Mouse (Mus musculus): Measurements from ENCODE around the gene Sorcs3. TPM values are rescaled to one million over a fixed set of nuclear protein-coding genes. Genes with fewer than 3 reads are reported as not detected.

Sorcs3 gene
- polyA plus RNA-seq, 1 experiment from 2014 or later, result 0.28 TPM

- Histone ChIP-seq H3K36me3 (ENCODE audit: control insufficient read depth, insufficient read depth, low read length) (no peaks in the 10 kb centered on the region), H3K4me1 (ENCODE audit: control insufficient read depth, insufficient read depth, low read length) (no peaks in the 10 kb centered on the region), H3K27me3 (ENCODE audit: control insufficient read depth, insufficient read depth, low read length) (no peaks in the 10 kb centered on the region), H3K4me3 (ENCODE audit: low read depth, low read length) (no peak overlapping the region), H3K9me3 (ENCODE audit: control insufficient read depth, low read length) (no peaks in the 10 kb centered on the region), H3K27ac (replicated peaks; ENCODE audit: low read depth, low read length) (no peak overlapping the region), H3K4me2 (ENCODE audit: low read depth, severe bottlenecking) (no peak overlapping the region), H3K9ac (ENCODE audit: low read length) (no peak overlapping the region)
- no peak for DNase-seq (ENCODE audit: low spot score)
- no peak for ATAC-seq (ENCODE audit: insufficient number of reproducible peaks, low FRiP score, low TSS enrichment, low read depth)
- 87% methylated on average over 4 of the region's 4 CpGs for WGBS
Observed at GRCm38 (mm10) chr19:48429263-48429662, 223.4 kb downstream of the Sorcs3 start.

DNA sequence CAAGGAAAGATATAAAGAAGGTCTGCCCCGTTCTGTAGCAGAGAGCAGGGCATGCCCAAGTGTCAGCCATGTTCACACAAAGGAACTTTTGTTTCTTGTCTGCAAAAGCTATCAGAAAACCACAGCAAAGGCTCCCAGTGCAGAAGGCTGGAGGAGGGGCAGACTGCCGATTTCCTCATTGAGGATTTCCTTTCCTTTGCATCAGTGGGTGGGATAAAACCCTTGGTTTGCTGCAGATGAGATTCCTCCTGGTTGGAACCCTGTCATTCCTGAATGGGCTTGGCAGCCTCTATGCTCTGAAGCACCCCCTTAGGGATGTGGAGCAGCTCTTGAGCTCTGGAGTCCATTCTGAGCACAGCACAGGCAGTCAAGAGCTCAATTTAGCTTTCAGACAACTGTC, 223.9 kb downstream of the Sorcs3 start:
- no peaks in the 10 kb centered on the region for H3K27me3 ChIP-seq (ENCODE audit: control insufficient read depth, insufficient read depth, low read length)
- WGBS, result 34% methylated on average over 2 of the region's 2 CpGs
- H3K36me3 ChIP-seq (ENCODE audit: control insufficient read depth, insufficient read depth, low read length), result no peaks in the 10 kb centered on the region
- DNase-seq (ENCODE audit: low spot score), result peak; percentile 30
- no peaks in the 10 kb centered on the region for H3K9me3 ChIP-seq (ENCODE audit: control insufficient read depth, low read length)
- no peak overlapping the region for H3K4me2 ChIP-seq (ENCODE audit: low read depth, severe bottlenecking)
- no peak overlapping the region for H3K9ac ChIP-seq (ENCODE audit: low read length)
- no peak for ATAC-seq (ENCODE audit: insufficient number of reproducible peaks, low FRiP score, low TSS enrichment, low read depth)
- no peaks in the 10 kb centered on the region for H3K4me1 ChIP-seq (ENCODE audit: control insufficient read depth, insufficient read depth, low read length)
- H3K27ac ChIP-seq (replicated peaks; ENCODE audit: low read depth, low read length), result no peak overlapping the region
- no peak overlapping the region for H3K4me3 ChIP-seq (ENCODE audit: low read depth, low read length)

DNA sequence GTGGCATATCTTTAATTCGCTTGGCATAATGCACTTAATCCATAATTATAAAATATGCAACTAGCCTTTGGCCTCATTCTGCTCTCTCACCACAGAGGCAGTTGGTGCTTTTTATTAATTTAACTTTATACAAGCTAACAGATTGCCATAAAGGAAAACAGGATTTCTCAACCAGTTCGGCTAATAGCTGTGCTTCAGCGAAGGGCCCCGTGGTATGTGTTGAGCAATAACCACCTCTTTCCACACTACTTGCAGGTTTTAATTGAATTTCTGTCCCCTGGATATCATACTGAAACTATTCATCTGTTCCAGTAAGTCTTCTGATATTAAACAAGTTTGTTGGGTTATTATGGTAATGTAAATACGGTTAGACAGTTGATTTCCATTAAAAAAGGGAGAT, 224.5 kb downstream of the Sorcs3 start:
- Histone ChIP-seq H3K4me2 (ENCODE audit: low read depth, severe bottlenecking) (no peak overlapping the region), H3K9ac (ENCODE audit: low read length) (no peak overlapping the region), H3K36me3 (ENCODE audit: control insufficient read depth, insufficient read depth, low read length) (no peaks in the 10 kb centered on the region), H3K4me1 (ENCODE audit: control insufficient read depth, insufficient read depth, low read length) (no peaks in the 10 kb centered on the region), H3K27me3 (ENCODE audit: control insufficient read depth, insufficient read depth, low read length) (no peaks in the 10 kb centered on the region), H3K27ac (replicated peaks; ENCODE audit: low read depth, low read length) (no peak overlapping the region), H3K4me3 (ENCODE audit: low read depth, low read length) (no peak overlapping the region), H3K9me3 (ENCODE audit: control insufficient read depth, low read length) (no peaks in the 10 kb centered on the region)
- ATAC-seq (ENCODE audit: insufficient number of reproducible peaks, low FRiP score, low TSS enrichment, low read depth) (no peak), DNase-seq (ENCODE audit: low spot score) (no peak)
- WGBS, result 88% methylated on average over 5 of the region's 5 CpGs

DNA sequence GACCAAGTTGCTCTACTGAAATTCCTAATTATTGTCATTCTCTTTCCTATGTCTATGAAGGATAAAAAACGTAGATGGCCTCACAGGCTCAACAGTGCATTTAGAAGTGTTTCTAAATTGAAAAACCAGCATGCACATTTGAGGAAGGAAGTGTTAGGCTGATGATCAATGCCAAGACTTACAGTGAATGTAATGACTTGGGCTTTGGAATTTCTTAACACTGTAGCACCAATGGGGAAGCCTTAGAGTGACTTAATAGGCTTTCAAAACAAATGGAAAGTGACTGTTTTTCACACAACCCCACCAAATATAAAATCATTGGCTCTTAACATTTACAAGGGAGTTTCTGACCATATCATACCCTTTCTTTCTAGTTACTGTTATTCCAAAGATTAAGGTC, 232.6 kb downstream of the Sorcs3 start:
- ATAC-seq (ENCODE audit: insufficient number of reproducible peaks, low FRiP score, low TSS enrichment, low read depth) (no peak), DNase-seq (ENCODE audit: low spot score) (no peak)
- Histone ChIP-seq H3K27me3 (ENCODE audit: control insufficient read depth, insufficient read depth, low read length) (no peaks in the 10 kb centered on the region), H3K9ac (ENCODE audit: low read length) (no peak overlapping the region), H3K36me3 (ENCODE audit: control insufficient read depth, insufficient read depth, low read length) (no peaks in the 10 kb centered on the region), H3K4me1 (ENCODE audit: control insufficient read depth, insufficient read depth, low read length) (no peaks in the 10 kb centered on the region), H3K4me2 (ENCODE audit: low read depth, severe bottlenecking) (no peak overlapping the region), H3K4me3 (ENCODE audit: low read depth, low read length) (no peak overlapping the region), H3K27ac (replicated peaks; ENCODE audit: low read depth, low read length) (no peak overlapping the region), H3K9me3 (ENCODE audit: control insufficient read depth, low read length) (no peaks in the 10 kb centered on the region)
- 78% methylated on average over 1 of the region's 1 CpGs for WGBS

- no peak overlapping the region for H3K4me3 ChIP-seq (ENCODE audit: low read depth, low read length)
- no peak overlapping the region for H3K4me2 ChIP-seq (ENCODE audit: low read depth, severe bottlenecking)
- DNase-seq (ENCODE audit: low spot score), result no peak
- H3K9me3 ChIP-seq (ENCODE audit: control insufficient read depth, low read length), result no peaks in the 10 kb centered on the region
- no peak for ATAC-seq (ENCODE audit: insufficient number of reproducible peaks, low FRiP score, low TSS enrichment, low read depth)
- H3K27ac ChIP-seq (replicated peaks; ENCODE audit: low read depth, low read length), result no peak overlapping the region
- H3K9ac ChIP-seq (ENCODE audit: low read length), result no peak overlapping the region
- H3K27me3 ChIP-seq (ENCODE audit: control insufficient read depth, insufficient read depth, low read length), result no peaks in the 10 kb centered on the region
- no peaks in the 10 kb centered on the region for H3K4me1 ChIP-seq (ENCODE audit: control insufficient read depth, insufficient read depth, low read length)
- WGBS, result 91% methylated on average over 5 of the region's 5 CpGs
- H3K36me3 ChIP-seq (ENCODE audit: control insufficient read depth, insufficient read depth, low read length), result no peaks in the 10 kb centered on the region
Observed at GRCm38 (mm10) chr19:48461141-48461540, 255.3 kb downstream of the Sorcs3 start.

GRCm38 (mm10) chr19:48462426-48462825, 256.6 kb downstream of the Sorcs3 start:
- no peak for ATAC-seq (ENCODE audit: insufficient number of reproducible peaks, low FRiP score, low TSS enrichment, low read depth)
- Histone ChIP-seq H3K9ac (ENCODE audit: low read length) (no peak overlapping the region), H3K27me3 (ENCODE audit: control insufficient read depth, insufficient read depth, low read length) (no peaks in the 10 kb centered on the region), H3K36me3 (ENCODE audit: control insufficient read depth, insufficient read depth, low read length) (no peaks in the 10 kb centered on the region), H3K27ac (replicated peaks; ENCODE audit: low read depth, low read length) (no peak overlapping the region), H3K9me3 (ENCODE audit: control insufficient read depth, low read length) (no peaks in the 10 kb centered on the region), H3K4me3 (ENCODE audit: low read depth, low read length) (no peak overlapping the region), H3K4me1 (ENCODE audit: control insufficient read depth, insufficient read depth, low read length) (no peaks in the 10 kb centered on the region), H3K4me2 (ENCODE audit: low read depth, severe bottlenecking) (no peak overlapping the region)
- DNase-seq (ENCODE audit: low spot score), result no peak
- WGBS, result 91% methylated on average over 3 of the region's 3 CpGs

GRCm38 (mm10) chr19:48463494-48463893, 257.7 kb downstream of the Sorcs3 start:
- H3K4me2 ChIP-seq (ENCODE audit: low read depth, severe bottlenecking), result no peak overlapping the region
- DNase-seq (ENCODE audit: low spot score) (no peak), ATAC-seq (ENCODE audit: insufficient number of reproducible peaks, low FRiP score, low TSS enrichment, low read depth) (no peak)
- H3K4me1 ChIP-seq (ENCODE audit: control insufficient read depth, insufficient read depth, low read length), result no peaks in the 10 kb centered on the region
- H3K27ac ChIP-seq (replicated peaks; ENCODE audit: low read depth, low read length), result no peak overlapping the region
- no peak overlapping the region for H3K9ac ChIP-seq (ENCODE audit: low read length)
- no peaks in the 10 kb centered on the region for H3K27me3 ChIP-seq (ENCODE audit: control insufficient read depth, insufficient read depth, low read length)
- no peak overlapping the region for H3K4me3 ChIP-seq (ENCODE audit: low read depth, low read length)
- H3K36me3 ChIP-seq (ENCODE audit: control insufficient read depth, insufficient read depth, low read length), result no peaks in the 10 kb centered on the region
- H3K9me3 ChIP-seq (ENCODE audit: control insufficient read depth, low read length), result no peaks in the 10 kb centered on the region
- WGBS, result 70% methylated on average over 3 of the region's 3 CpGs

DNA sequence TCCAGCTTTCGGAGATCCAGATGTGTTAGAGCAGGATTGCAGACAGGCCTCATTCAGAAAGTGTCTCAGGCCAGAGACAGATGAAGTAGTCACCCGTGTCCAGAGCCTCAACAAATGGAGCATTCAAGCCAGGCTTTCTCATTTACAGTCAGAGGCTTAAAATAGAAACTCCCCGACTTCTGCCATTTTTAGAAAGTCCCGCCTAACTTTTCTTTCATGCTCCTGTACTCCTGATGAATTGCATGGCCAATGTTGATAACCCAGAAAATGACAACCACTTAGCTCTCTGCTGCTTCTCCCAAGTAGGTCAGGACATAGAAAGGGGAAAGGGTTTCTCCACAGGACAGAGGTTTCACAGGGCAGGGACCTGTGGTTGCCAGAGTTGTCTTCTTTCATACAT, 261.6 kb downstream of the Sorcs3 start:
- Histone ChIP-seq H3K4me3 (ENCODE audit: low read depth, low read length) (no peak overlapping the region), H3K4me2 (ENCODE audit: low read depth, severe bottlenecking) (no peak overlapping the region), H3K27me3 (ENCODE audit: control insufficient read depth, insufficient read depth, low read length) (no peaks in the 10 kb centered on the region), H3K36me3 (ENCODE audit: control insufficient read depth, insufficient read depth, low read length) (no peaks in the 10 kb centered on the region), H3K9ac (ENCODE audit: low read length) (no peak overlapping the region), H3K9me3 (ENCODE audit: control insufficient read depth, low read length) (no peaks in the 10 kb centered on the region), H3K4me1 (ENCODE audit: control insufficient read depth, insufficient read depth, low read length) (no peaks in the 10 kb centered on the region), H3K27ac (replicated peaks; ENCODE audit: low read depth, low read length) (no peak overlapping the region)
- ATAC-seq (ENCODE audit: insufficient number of reproducible peaks, low FRiP score, low TSS enrichment, low read depth) (no peak), DNase-seq (ENCODE audit: low spot score) (no peak)
- 86% methylated on average over 4 of the region's 4 CpGs for WGBS

- Histone ChIP-seq H3K36me3 (ENCODE audit: control insufficient read depth, insufficient read depth, low read length) (no peaks in the 10 kb centered on the region), H3K4me1 (ENCODE audit: control insufficient read depth, insufficient read depth, low read length) (no peaks in the 10 kb centered on the region), H3K27ac (replicated peaks; ENCODE audit: low read depth, low read length) (no peak overlapping the region), H3K27me3 (ENCODE audit: control insufficient read depth, insufficient read depth, low read length) (no peaks in the 10 kb centered on the region), H3K9me3 (ENCODE audit: control insufficient read depth, low read length) (no peaks in the 10 kb centered on the region), H3K9ac (ENCODE audit: low read length) (no peak overlapping the region), H3K4me2 (ENCODE audit: low read depth, severe bottlenecking) (no peak overlapping the region), H3K4me3 (ENCODE audit: low read depth, low read length) (no peak overlapping the region)
- 88% methylated on average over 4 of the region's 4 CpGs for WGBS
- DNase-seq (ENCODE audit: low spot score), result peak; percentile 16
- ATAC-seq (ENCODE audit: insufficient number of reproducible peaks, low FRiP score, low TSS enrichment, low read depth), result no peak
Observed at GRCm38 (mm10) chr19:48469791-48470410, 264.1 kb downstream of the Sorcs3 start.

Data from limb, embryonic 11.5 days (tissue).